Mouse (Mus musculus): ENCODE measurements around the gene Dctn1. TPM values are rescaled to one million over a fixed set of nuclear protein-coding genes. Genes with fewer than 3 reads are reported as not detected.

The Dctn1 gene
- polyA plus RNA-seq, 1 experiment from 2014 or later = 88.8 TPM

GRCm38 (mm10) chr6:83161921-83162641 lies 3.6 kb upstream of the Dctn1 start:
- peaks cover 39% of the 10 kb centered on the region for H3K4me1 ChIP-seq
- H3K27ac ChIP-seq = peak overlapping the region; percentile 58; the same call in 1 of the 2 replicates
- under 1% methylated on average over 49 of the region's 49 CpGs for WGBS
- peak overlapping the region; percentile 45 for H3K4me3 ChIP-seq
- H3K36me3 ChIP-seq (replicated peaks) = no peaks in the 10 kb centered on the region
- peak; percentile 44 for DNase-seq (ENCODE audit: extremely low spot score, low spot score)
- H3K27me3 ChIP-seq (ENCODE audit: poor library complexity, severe bottlenecking) = peaks cover 38% of the 10 kb centered on the region
- no peaks in the 10 kb centered on the region for H3K9me3 ChIP-seq

DNA sequence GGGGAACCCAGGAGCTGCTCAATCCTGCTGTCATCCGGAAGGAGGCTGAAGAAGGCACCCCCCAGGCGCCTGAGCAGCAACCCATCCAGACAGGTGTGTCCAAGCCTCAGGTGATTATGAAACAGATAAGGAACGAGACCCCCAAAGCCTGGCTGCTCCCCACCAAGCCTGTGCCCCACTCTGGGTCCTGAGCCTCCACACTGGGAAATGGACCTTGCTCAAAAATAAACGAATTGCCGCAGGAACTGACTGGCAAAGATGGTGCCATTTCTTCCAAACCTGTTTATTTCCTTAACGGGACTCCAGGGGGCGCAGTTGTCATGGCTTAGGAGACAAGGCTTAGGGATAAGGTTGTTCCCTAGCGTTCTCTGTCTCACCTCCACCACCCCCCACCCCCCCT lies 3.0 kb upstream of the Dctn1 start:
- H3K36me3 ChIP-seq (replicated peaks) = no peaks in the 10 kb centered on the region
- peaks cover 43% of the 10 kb centered on the region for H3K4me1 ChIP-seq
- H3K27me3 ChIP-seq (ENCODE audit: poor library complexity, severe bottlenecking) = peaks cover 38% of the 10 kb centered on the region
- DNase-seq (ENCODE audit: extremely low spot score, low spot score) = peak; percentile 72
- peak overlapping the region; percentile 45 for H3K4me3 ChIP-seq
- no peaks in the 10 kb centered on the region for H3K9me3 ChIP-seq
- 1% methylated on average over 8 of the region's 8 CpGs for WGBS
- 0 out of 2 replicates have a peak overlapping the region, but pooled peaks have one; percentile 9 for H3K27ac ChIP-seq

DNA sequence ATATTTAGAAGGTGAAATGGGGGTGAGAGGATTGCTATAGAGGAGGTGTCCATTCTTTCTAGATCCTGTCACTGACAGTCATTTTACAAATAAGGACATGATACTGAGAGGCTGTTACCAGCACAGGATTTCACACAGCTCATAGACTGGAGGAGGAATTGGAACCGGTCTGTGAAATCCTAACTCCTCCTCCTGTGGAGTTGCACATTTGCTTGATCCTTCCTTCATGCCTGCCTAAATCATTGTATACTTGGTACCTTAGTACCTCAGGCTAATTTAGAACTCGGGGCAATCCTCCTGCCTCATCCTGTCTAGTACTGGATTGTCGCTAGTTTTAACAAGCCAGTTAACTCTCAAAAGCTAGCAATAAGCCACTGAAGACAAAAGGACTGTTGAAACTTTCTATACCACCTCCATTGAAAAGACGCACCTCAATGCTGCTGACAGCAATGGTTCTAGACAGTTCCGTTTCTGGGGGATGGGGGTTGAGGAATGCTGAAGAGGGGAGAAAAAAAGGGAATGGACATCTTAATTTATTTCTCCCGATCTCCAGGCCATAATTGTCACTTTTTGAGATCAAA lies 604 bp upstream of the Dctn1 start:
- Histone ChIP-seq H3K4me3 (peak overlapping the region; percentile 94), H3K36me3 (replicated peaks) (no peaks in the 10 kb centered on the region), H3K27ac (peak overlapping the region; percentile 99), H3K9me3 (no peaks in the 10 kb centered on the region), H3K4me1 (peaks cover 43% of the 10 kb centered on the region), H3K27me3 (ENCODE audit: poor library complexity, severe bottlenecking) (peaks cover 33% of the 10 kb centered on the region)
- 4% methylated on average over 6 of the region's 6 CpGs for whole genome bisulfite sequencing
- DNase-seq (ENCODE audit: extremely low spot score, low spot score) = no peak

- peaks cover 41% of the 10 kb centered on the region for H3K4me1 ChIP-seq
- peaks cover 22% of the 10 kb centered on the region for H3K27me3 ChIP-seq (ENCODE audit: poor library complexity, severe bottlenecking)
- H3K27ac ChIP-seq = peak overlapping the region; percentile 99
- peak; percentile 41 for DNase-seq (ENCODE audit: extremely low spot score, low spot score)
- H3K4me3 ChIP-seq = peak overlapping the region; percentile 94
- no peaks in the 10 kb centered on the region for H3K36me3 ChIP-seq (replicated peaks)
- no peaks in the 10 kb centered on the region for H3K9me3 ChIP-seq
- WGBS = under 1% methylated on average over 12 of the region's 12 CpGs
These were observed 517 bp downstream of the Dctn1 start for GRCm38 (mm10) chr6:83166243-83166630.

- peaks cover 32% of the 10 kb centered on the region for H3K4me1 ChIP-seq
- 92% methylated on average over 5 of the region's 5 CpGs for WGBS
- H3K9me3 ChIP-seq = no peaks in the 10 kb centered on the region
- H3K36me3 ChIP-seq (replicated peaks) = no peaks in the 10 kb centered on the region
- DNase-seq (ENCODE audit: extremely low spot score, low spot score) = no peak
- H3K27ac ChIP-seq = no peak overlapping the region
- H3K27me3 ChIP-seq (ENCODE audit: poor library complexity, severe bottlenecking) = no peaks in the 10 kb centered on the region
- H3K4me3 ChIP-seq = no peak overlapping the region
These were observed 4.2 kb downstream of the Dctn1 start for GRCm38 (mm10) chr6:83169872-83170271.

GRCm38 (mm10) chr6:83171063-83171462 lies 5.3 kb downstream of the Dctn1 start:
- Histone ChIP-seq H3K36me3 (replicated peaks) (0 out of 2 replicates have a peak, but pooled peaks cover 1% of the 10 kb centered on the region), H3K4me1 (peaks cover 26% of the 10 kb centered on the region), H3K27ac (no peak overlapping the region), H3K27me3 (ENCODE audit: poor library complexity, severe bottlenecking) (no peaks in the 10 kb centered on the region), H3K9me3 (no peaks in the 10 kb centered on the region), H3K4me3 (no peak overlapping the region)
- 80% methylated on average over 5 of the region's 5 CpGs for WGBS
- no peak for DNase-seq (ENCODE audit: extremely low spot score, low spot score)

GRCm38 (mm10) chr6:83172240-83172920 lies 6.7 kb downstream of the Dctn1 start:
- Histone ChIP-seq H3K4me1 (peaks cover 14% of the 10 kb centered on the region), H3K4me3 (no peak overlapping the region), H3K27me3 (ENCODE audit: poor library complexity, severe bottlenecking) (no peaks in the 10 kb centered on the region), H3K9me3 (no peaks in the 10 kb centered on the region), H3K27ac (no peak overlapping the region), H3K36me3 (replicated peaks) (0 out of 2 replicates have a peak, but pooled peaks cover 5% of the 10 kb centered on the region)
- 63% methylated on average over 9 of the region's 9 CpGs for WGBS
- DNase-seq (ENCODE audit: extremely low spot score, low spot score) = no peak

GRCm38 (mm10) chr6:83175996-83176395 lies 10.3 kb downstream of the Dctn1 start:
- Histone ChIP-seq H3K4me1 (peaks cover 32% of the 10 kb centered on the region), H3K4me3 (no peak overlapping the region), H3K9me3 (no peaks in the 10 kb centered on the region), H3K27me3 (ENCODE audit: poor library complexity, severe bottlenecking) (no peaks in the 10 kb centered on the region), H3K36me3 (replicated peaks) (0 out of 2 replicates have a peak, but pooled peaks cover 5% of the 10 kb centered on the region), H3K27ac (no peak overlapping the region)
- DNase-seq (ENCODE audit: extremely low spot score, low spot score) = no peak
- WGBS = 88% methylated on average over 8 of the region's 8 CpGs

GRCm38 (mm10) chr6:83179390-83180117 lies 13.8 kb downstream of the Dctn1 start:
- Histone ChIP-seq H3K4me3 (peak overlapping the region; percentile 50), H3K27me3 (ENCODE audit: poor library complexity, severe bottlenecking) (no peaks in the 10 kb centered on the region), H3K36me3 (replicated peaks) (peaks cover 28% of the 10 kb centered on the region), H3K4me1 (peaks cover 19% of the 10 kb centered on the region), H3K27ac (peak overlapping the region; percentile 77), H3K9me3 (no peaks in the 10 kb centered on the region)
- peak; percentile 42 for DNase-seq (ENCODE audit: extremely low spot score, low spot score)
- 17% methylated on average over 12 of the region's 12 CpGs for WGBS

DNA sequence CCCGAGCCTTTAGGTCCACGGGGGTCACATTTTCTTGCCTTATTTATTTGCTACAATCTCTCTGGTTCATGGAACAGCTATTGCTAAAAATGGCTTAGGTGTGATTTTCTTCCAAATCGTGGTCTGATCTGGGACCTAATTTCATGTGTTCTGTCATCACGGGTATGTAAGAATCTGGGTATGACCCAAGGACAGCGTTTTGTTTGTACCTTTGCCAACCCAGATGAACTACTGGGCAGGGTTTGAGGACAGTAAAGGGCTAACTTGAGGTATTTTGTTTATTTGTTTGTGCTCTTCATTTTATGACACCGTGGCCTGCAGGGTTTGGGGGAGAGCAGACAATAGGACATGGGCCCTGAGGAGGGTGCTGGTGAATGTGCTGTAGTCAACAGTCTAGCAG lies 14.9 kb downstream of the Dctn1 start:
- H3K27ac ChIP-seq = no peak overlapping the region
- DNase-seq (ENCODE audit: extremely low spot score, low spot score) = no peak
- H3K4me1 ChIP-seq = peaks cover 28% of the 10 kb centered on the region
- H3K27me3 ChIP-seq (ENCODE audit: poor library complexity, severe bottlenecking) = no peaks in the 10 kb centered on the region
- H3K36me3 ChIP-seq (replicated peaks) = peaks cover 31% of the 10 kb centered on the region
- 85% methylated on average over 6 of the region's 6 CpGs for WGBS
- H3K4me3 ChIP-seq = no peak overlapping the region
- H3K9me3 ChIP-seq = no peaks in the 10 kb centered on the region

DNA sequence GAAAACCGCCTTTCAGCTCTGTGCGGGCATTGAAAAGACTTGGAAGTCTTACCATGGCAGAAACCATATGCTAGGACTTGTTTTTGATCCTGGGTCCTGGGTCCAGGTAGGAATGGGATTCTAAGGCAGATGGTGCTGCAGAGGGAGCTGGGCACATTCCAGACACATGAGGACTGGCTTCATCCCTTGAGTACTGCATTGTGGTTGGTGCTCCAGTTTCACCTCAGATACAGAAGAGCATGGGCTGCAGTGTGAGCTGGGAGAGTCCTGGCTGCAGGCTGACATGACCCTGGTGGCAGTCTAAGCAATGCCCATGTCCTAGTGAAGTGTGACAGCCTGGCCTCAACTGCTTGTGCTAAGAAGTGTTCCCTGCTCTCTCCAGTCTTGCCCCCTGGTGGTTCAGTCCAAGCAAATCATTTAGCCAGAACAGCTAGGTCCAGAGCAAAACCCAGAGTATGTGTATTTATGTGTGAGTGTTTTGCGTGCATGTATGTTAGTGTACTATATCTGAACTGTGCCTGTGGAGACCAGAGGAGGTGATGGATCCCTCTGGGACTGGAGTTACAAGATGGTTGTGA lies 19.2 kb downstream of the Dctn1 start:
- peaks cover 42% of the 10 kb centered on the region for H3K4me1 ChIP-seq
- no peak for DNase-seq (ENCODE audit: extremely low spot score, low spot score)
- H3K27ac ChIP-seq = no peak overlapping the region
- H3K36me3 ChIP-seq (replicated peaks) = peaks cover 46% of the 10 kb centered on the region
- H3K4me3 ChIP-seq = no peak overlapping the region
- no peaks in the 10 kb centered on the region for H3K27me3 ChIP-seq (ENCODE audit: poor library complexity, severe bottlenecking)
- WGBS = 91% methylated on average over 3 of the region's 3 CpGs
- H3K9me3 ChIP-seq = no peaks in the 10 kb centered on the region

Data from forebrain, embryonic 10.5 days (tissue).